Mouse (Mus musculus): ENCODE measurements around the gene Cir1. TPM values are rescaled to one million over a fixed set of nuclear protein-coding genes. Genes with fewer than 3 reads are reported as not detected.

The Cir1 gene
- total RNA-seq, 2 experiments from 2014 or later = 16.0 to 21.7 TPM

DNA sequence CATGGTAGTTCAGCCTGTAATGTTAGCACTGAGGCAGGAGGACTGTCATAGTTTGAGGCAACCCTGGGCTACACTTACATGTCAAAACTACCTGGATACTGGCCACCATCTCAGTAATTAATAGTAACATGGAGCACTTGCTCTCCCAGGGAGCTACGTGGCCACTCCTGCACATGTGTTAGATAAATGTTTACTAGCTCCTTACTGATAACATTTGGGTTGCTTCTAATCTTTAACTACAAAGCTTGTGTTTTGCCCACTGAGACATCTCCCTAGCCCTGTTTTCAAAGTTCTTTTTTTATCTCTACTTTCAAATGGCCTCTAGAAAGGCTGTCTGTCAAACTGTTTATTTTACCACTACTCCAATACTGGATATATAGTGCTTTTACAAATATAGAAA, 10.5 kb downstream of the Cir1 start:
- no peak for DNase-seq

DNA sequence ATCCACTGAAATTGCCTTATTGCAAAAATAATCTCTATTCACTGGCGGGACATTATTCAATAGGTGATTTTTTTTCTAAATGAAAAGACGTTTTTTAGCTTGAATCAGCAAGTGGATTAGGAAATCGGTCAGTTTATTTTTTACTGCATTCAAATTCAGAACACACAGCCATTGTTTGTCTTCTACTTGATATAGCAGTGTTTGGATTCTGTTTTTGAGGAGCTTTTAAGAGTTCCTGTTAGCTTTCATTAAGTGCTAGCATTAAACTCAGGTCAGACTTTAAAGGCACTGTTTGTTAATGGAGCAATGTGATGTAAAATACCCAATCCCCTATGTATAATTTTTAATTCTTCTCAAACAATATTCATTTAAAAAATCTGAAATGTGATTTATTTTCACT, 13.7 kb downstream of the Cir1 start:
- no peak for DNase-seq

DNA sequence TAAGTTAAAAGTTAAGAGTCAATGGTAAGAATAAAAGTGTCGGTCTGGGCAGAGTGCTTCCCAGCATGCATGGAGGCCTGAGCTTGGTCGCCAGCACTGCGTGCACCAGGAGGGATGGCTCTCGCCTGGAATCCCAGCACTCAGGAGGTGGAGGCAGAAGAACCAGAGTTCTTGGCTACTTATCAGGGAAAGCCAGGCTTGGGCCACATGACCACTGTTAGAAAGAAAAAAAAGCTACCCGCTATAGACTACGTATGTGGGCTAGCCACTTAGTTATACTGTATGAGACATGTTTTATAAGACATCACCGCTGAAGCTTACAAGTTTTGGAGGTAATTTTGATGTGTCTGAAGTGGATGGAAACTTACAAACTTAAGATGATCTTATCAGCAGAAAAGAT, 14.3 kb downstream of the Cir1 start:
- DNase-seq = no peak

DNA sequence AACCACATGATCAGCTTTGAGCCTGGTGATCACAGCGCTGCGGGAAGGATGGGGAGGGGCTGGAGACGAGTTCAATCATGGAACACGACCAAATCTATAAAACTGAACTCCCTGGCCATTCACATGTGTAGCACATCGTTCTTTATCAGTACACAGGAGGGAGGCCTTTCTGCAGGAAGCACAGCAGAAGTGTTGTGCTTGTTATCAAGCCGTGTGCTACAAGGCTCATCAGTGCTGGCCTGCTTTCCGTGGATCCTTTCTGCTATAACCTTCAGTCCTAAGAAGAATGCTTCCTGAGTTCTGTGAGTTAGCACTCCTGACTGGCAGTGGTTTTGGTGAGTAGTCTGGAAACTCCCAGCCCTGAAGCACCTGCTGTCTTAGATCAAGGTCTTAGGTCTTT, 17.5 kb downstream of the Cir1 start:
- DNase-seq = no peak

DNA sequence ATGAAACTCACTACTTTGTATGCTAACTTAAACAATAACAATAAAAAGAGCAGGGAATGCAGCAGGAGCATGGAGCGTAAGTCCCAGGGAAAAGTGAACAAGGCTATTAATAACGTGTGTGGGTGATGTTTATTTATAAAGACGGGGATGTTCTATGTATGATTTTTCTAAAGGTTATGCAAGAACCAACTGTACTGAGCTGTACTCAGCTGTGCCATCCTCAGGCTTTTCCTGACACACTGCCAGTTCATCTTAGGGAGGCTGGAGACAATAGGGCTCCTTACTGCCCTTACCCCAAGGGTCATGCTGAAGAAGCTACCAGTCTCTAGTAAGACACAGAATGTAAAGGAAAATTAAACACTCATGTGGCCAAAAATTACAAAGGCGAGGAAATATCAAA, 21.4 kb downstream of the Cir1 start:
- no peak for DNase-seq

DNA sequence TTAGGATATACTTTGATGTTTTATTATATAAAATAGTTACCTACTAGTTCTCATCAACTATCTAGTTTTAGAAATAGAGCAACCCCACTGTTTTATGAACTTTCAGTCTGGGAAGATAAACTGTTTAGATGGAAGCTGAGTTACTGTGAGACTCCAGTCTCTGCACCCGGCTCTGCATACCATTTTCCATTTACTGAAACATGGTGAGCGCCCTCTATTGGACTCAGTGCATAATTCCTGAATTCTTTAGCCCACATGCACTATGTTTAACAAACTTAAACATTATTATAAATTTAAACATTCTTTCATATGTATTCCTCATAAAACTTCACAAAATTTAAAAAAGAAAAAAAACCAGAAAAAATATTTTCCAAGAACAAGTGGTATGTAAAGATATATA, 26.9 kb downstream of the Cir1 start:
- DNase-seq = no peak

DNA sequence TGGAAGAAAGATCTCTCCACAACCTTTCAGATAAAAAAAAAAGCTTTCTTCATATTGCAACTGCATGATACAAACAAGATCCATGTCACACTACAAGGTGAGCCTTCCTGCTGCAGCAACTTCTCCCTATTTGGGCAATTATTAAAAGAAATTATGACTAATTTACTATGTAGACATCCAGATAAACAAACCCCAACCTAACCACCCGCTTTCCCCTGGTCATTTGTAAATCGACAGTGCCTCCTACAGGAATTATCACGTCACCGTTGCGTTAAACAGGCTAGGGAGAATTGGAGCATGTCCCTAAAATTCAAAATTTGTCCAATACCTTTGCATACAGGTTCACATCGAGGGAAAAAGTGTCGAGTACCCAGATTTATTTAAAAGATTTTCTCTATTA, 30.8 kb downstream of the Cir1 start:
- no peak for DNase-seq

DNA sequence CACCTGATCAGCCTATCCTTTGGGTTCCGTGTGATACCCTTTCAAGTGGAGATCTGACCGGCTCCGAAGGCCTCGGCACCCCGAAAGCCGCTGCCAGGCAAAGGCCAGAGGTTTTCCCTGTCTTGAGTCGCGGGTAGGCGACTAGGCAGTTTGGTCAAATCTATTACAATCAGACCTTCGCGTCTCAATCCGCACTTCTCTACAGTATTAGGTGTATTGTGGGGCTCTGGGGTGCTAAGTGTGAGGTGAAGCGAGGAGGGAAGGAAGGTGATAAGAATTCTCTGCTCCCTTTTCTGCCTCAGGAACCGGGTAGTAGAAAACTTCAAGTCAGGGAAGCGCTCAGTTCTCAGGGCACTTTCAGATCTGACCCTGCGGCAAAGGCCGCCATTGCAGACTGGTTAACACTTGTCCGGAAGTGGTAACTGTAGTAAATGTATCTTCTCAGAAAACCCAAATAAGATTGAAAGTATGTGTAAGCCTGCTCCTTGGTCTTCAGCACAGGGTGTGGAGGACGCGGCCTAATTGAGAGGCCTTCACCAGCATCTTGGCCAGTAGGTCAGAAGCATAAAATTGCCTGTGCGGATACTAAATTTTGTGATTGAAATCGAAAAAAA, 31.3 kb downstream of the Cir1 start:
- no peak for DNase-seq

DNA sequence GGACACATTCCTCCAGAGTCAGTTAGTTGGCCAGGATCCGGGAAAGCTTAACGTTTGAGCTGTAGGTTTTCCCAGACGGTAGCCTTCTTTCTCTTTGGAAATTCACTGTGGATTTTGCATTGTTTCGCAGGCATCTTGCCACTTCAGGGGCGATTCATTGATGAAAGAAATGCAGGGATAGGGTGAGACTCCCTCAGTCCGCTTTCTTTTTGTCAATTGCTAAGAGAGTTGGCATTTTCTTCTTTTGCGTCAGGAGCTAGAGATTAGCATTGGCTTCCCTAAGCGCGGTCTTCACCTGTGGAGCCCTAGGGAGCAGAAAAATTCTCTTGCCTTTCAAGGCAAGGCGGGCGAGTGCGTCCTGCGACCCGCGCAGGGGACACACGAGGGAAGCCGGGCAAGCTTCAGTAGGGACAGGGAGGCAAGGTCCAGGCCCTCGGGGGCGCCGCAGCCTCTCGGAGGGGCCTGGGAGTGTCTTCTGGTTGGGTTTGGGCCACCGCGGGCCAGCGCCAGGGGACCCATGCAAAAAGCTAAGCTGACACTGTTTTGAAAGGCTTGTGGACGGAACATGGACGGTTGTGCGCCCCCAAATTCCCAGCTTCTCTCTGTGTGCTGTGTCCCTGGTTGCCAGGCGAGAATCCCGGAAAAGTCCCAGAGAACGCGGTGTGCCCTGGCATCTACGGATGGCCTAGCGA, 32.0 kb downstream of the Cir1 start:
- DNase-seq = no peak

DNA sequence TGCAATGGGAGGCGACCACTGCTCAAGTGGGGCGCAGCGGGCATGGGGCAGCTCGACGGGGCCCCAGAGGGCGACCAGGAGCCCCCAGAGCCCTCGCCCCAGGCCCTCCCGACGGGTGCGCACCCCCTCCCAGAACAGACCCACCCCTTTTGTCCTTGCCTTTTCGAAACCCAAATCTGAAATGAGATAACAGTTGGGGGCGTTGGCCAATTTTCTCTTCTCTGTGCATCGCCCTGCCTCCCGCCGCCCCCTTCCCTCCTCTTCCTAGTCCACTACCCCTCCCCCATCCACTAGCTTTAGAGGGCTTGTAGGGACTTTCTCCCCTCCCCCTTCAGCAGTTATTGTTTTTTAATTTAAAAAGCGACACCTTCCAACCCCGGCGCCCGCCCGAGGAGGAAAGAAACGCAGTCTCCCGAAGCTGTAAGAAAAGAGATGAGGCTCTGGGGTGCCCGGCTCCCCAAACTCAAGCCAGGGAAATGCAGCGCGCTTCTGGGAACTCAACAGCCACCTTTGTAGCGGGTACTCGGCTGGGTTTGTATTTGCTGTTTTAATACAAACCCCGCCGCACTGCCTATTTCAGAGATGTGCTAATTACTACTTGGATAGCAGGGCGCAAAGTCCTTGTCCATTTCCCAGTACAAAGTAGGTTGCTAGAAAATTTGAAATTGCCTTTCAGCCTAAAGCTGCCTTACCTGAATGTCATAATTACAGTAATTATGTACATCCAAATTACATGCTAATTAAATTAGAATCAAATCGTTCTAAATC, 33.0 kb downstream of the Cir1 start:
- no peak for DNase-seq

DNA sequence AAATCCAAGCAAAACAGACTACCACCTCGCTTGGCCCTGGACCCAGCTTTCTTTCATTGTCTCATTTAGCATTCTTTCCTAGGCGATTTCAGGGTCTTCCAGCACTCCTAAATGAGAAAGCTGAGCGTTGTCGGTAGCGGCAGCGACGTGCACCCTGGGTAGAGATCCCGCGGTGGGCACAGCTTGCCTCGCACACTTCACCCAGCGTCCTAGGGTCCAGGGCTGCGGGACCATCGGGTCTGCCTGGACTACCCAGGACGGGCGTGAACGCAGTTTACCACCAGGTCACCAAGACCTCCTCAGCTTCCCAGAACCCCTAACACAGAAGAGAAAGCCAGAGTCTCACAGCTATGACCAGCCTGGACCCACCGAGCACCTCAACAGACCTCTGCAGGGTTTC, 33.6 kb downstream of the Cir1 start:
- no peak for DNase-seq

DNA sequence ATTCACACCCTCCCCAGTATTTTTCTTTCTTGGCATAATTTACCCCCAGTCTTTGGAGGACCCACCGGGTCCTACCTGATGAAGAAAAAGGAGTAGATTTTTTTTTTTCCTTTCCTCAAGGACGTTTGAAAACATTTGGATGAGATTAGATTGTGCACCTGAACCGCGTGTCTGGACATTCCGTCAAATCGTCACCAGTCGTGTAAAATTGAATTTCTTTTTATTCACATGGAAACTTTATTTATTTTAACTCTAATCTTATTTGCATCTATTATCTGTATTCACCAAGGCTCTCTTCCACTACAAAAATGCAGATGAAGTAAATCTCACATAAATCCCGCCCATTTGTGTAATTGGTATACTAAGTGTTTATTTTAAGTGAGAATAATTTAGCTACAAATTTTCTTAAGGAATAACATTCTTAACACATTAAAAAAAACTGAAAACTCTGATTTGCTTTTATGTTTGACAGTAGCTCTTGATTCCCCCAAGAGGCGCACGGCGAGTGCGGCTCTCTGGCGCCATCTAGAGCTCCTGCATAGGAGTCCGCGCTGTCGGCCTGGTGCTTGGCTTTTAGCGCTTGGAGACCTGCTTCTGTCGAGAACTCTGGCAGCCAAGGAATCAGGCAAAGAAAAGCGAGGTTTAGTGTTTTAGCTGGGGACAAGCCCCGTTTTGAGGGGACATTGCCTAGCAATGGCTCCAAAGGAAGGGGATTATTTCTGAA, 34.2 kb downstream of the Cir1 start:
- peak; percentile 93 for DNase-seq

DNA sequence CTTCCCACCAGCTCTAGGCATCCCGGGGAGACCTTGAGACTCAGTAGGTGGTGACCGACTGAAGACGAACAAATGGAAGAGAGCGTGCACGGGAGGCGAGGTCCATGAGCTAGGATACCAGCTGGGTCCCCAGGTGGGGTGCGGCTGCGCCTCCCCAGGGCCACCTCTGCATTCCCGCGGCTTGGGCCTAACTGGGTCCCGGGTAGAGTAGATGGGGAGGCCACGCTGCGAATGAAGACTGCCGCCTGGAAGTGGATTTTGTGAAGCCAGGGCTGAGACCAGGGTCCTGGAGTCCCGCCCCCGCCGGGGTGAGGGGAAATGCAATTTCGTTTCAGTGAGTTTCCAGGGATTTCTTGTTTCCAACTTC, 34.8 kb downstream of the Cir1 start:
- no peak for DNase-seq

DNA sequence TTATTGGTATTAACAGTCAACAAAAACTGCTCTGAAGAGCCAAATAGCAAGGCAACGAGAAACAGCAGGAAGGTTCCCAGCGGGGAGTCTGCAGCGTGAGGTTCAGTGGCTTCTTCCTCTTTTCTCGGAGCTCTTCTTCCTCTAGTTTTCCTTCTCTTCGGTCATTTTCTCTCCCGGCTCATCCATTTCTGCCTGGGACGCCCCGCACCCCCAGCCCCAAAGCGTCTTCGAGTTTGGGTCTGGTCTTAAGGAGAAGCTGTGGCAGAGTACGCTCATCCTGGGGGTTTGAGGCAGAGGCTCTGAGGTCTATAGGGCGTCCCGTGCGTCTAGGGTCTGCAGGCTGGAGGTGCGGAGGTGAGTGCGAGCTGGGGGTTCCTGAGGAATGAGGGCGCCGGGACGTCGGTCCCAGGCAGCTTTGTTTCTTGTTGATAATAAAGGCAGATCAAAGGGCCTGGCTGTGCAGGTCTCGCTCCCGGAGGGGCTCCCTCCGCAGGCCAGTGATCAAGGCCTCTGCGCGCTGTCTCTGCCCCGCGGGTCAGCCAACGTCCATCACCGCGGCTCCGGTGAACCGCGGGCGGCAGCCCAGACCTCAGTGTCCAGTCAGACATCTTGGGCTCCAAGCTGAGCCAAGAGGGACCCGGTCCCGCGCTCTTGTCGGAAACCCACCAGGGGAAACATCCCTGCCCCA, 35.3 kb downstream of the Cir1 start:
- no peak for DNase-seq

DNA sequence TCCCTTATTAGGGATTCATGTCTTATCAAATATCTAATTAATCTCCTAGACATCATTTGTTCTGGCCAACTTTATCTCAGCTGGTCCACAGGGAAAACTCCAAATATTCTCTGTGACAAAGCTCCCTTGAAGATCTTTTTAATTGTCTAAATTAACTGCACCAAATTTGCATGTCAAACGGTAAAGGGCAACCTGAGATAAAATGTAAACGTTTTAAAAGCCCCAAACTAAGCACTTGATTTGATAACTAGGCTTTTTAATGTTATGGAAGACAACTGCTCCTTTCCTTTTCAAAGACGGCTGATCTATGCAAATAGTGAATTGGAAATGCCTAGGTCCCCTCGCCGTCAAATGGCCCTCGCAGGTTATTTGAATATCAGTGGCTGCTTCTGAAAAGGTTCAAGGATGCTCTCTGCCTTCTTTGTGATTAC, 36.3 kb downstream of the Cir1 start:
- no peak for DNase-seq

DNA sequence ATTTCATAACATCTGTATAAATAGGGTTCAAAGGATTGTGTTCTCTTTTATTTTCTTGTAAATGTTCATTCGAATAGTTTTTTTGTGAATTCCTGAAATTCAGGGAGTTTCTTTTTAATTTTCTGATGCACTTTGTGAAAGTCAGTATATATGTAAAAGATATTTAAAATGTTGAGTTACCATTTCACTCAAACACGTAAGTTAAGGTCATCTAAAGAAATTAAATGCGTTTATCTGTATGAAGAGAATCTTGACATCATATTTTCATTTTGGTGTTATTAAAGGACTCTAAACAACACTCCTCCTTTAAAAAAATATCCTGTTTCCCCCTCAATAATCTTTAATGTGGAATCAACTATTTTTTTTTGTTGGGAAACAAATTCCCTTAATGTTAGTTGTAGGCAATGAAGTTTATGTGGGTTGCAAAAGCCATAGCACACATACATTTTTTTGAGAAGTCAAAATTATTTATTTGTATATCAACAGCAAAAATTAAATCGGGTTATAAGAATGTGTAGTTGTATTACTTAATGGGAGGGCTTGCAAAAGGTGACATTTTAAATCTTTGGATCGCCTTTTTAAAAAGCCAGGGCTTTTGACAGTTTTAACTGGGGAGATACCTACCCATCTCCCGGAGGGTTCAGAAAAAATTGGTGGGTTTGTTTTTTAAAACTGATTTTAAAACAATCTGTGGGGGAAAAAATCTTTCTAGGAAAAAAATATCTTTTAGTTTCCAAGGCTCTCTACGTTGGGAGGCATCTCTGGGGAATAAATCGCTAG, 37.0 kb downstream of the Cir1 start:
- no peak for DNase-seq

DNA sequence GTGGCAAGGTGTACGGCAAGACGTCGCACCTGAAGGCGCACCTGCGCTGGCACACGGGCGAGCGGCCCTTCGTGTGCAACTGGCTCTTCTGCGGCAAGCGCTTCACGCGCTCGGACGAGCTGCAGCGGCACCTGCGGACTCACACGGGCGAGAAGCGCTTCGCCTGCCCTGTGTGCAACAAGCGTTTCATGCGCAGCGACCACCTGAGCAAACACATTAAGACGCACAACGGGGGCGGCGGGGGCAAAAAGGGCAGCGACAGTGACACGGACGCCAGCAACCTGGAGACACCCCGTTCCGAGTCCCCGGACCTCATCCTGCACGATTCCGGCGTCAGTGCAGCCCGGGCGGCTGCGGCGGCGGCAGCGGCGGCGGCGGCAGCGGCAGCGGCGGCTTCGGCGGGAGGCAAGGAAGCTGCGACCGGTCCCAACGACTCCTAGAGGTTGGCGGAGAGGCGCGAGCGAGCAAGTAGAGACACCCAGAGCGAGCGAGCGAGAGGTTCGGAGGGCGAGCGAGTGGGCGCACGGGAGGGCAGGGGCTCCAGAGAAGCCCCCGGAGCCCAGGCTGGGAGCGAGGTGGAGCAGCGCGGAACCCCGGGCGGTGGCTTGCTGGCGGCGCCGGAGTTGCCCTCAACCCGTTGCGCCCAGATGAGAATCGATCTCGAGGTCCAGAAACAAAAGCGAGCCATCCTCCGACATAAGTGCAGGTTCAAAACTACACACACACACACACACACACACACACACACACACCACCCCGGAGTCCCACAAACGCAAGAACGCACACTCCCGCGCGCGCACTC, 38.2 kb downstream of the Cir1 start:
- DNase-seq = peak; percentile 58

DNA sequence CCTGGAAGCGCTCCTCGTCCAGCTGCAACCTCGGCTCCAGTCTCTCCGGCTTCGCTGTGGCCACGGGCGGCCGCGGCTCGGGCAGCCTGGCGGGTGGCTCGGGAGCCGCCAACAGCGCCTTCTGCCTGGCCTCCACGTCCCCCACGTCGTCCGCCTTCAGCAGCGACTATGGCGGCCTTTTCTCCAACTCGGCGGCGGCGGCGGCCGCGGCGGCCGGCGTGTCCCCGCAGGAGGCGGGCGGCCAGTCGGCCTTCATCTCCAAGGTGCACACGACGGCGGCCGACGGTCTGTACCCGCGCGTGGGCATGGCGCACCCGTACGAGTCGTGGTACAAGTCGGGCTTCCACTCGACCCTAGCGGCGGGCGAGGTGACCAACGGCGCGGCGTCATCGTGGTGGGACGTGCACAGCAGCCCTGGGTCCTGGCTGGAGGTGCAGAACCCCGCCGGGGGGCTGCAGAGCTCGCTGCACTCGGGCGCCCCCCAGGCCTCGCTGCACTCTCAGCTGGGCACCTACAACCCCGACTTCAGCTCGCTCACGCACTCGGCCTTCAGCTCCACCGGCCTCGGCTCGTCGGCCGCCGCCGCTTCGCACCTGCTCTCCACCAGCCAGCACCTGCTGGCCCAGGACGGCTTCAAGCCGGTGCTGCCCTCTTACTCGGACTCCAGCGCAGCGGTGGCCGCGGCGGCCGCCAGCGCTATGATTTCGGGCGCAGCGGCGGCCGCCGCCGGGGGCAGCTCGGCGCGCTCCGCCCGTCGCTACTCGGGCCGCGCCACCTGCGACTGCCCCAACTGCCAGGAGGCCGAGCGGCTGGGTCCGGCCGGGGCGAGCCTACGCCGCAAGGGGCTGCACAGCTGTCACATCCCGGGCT, 39.0 kb downstream of the Cir1 start:
- no peak for DNase-seq

DNA sequence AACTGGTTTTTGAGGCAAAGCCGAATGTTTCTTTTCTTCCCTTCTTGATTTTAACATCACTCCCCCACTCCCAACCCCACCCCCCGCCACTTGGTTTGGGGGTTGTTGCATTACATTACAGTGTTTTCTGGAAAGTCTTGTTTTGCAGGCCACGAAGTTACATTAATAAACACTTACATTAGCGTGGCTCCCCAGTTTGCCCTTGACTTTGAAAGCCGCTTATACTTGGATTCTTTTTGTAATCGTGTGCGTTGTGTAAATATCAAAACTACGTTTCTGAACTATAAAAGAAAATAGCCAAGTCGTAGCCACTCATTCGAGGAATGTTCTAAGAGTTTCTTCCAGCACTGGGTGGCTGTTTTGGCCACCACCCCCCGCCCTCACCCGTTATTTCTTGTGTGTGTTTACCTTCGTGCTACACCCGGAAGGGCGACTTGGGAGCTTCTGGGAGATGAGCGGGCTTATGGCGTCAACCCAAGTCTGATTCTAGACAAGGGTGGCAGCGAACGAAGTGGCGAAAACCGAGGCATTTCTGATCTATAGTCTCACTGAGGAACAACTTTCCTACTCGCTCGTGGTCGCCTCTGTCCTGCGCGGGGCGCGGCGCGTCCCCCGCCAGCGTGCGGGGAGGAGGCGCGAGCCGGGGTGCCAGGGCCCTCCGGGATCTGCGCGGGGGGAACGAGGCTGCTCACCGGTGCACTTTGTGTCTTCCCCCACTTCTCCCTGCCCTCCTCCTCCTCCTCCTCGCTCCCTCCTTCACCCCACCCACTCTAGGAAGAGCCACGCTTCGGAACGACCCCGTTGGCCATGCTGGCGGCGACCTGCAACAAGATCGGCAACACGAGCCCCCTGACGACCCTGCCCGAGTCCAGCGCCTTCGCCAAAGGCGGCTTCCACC, 39.9 kb downstream of the Cir1 start:
- DNase-seq = no peak
